9 mouse cellular contexts compared by ENCODE assay signal in genomic region chr11:8983237-8983861, GRCm38 (mm10). TPM values are rescaled to one million over a fixed set of nuclear protein-coding genes. Genes with fewer than 3 reads are reported as not detected.
DNase-seq lines count a peak whose midpoint lies in the region; ATAC-seq and TF ChIP-seq lines count a peak whose summit lies in the region.
"Had no signal": no experiment of that assay in that cellular context is flagged by ENCODE, and none has a peak within 500 bp of the region (broad histone marks: within the 10 kb centered on the region; RNA-seq: fewer than 3 reads in every experiment).

No protein-coding gene starts in this region.

- no peak overlapping the region for H3K4me2 ChIP-seq in hindbrain, embryonic 16.5 days (ENCODE audit: low read length)
- no peak overlapping the region for H3K4me2 ChIP-seq in midbrain, embryonic 14.5 days (ENCODE audit: low read length)

- H3K9me3 ChIP-seq in heart, embryonic 10.5 days: no peaks in the 10 kb centered on the region
- H3K9me3 ChIP-seq in forebrain, embryonic 10.5 days: no peaks in the 10 kb centered on the region
- H3K9me3 ChIP-seq in hindbrain, embryonic 16.5 days (ENCODE audit: control insufficient read depth, low read length): no peaks in the 10 kb centered on the region
- no peaks in the 10 kb centered on the region for H3K9me3 ChIP-seq in midbrain, embryonic 14.5 days (ENCODE audit: control insufficient read depth, low read length)

- intact Hi-C loops in left cerebral cortex, postnatal 14 days (cut with DNase I): no loop called here

- no peak overlapping the region for H3K27ac ChIP-seq in heart, embryonic 10.5 days
- H3K27ac ChIP-seq in forebrain, embryonic 10.5 days: no peak overlapping the region
- no peak overlapping the region for H3K27ac ChIP-seq in hindbrain, embryonic 16.5 days (ENCODE audit: low read depth, low read length)
- H3K27ac ChIP-seq in midbrain, embryonic 14.5 days (replicated peaks; ENCODE audit: low read depth, low read length): no peak overlapping the region
- H3K27ac ChIP-seq in spleen, adult 2 months (ENCODE audit: insufficient read depth, low read length): no peak overlapping the region

- 39% methylated on average over 6 of the region's 6 CpGs for WGBS in heart, embryonic 10.5 days
- WGBS in forebrain, embryonic 10.5 days: 42% methylated on average over 6 of the region's 6 CpGs
- WGBS in hindbrain, embryonic 16.5 days: 40% methylated on average over 6 of the region's 6 CpGs
- 43% methylated on average over 6 of the region's 6 CpGs for WGBS in midbrain, embryonic 14.5 days
- 41% methylated on average over 6 of the region's 6 CpGs for WGBS in spleen, adult 2 months

- no peak for TF ChIP-seq POLR2A in spleen, adult 2 months (IDR thresholded peaks at IDR 0.05; ENCODE audit: low read depth, low read length)

- ATAC-seq in hindbrain, embryonic 16.5 days: peak; percentile 48; the same call in 1 of the 2 replicates
- ATAC-seq in midbrain, embryonic 14.5 days (ENCODE audit: low FRiP score, low TSS enrichment): no peak

- peak; percentile 55; the same call in 1 of the 2 replicates for TF ChIP-seq CTCF in spleen, adult 2 months (IDR thresholded peaks at IDR 0.05; ENCODE audit: extremely low read depth, insufficient read depth, insufficient read length, insufficient replicate concordance)

- H3K27me3 ChIP-seq in heart, embryonic 10.5 days (ENCODE audit: insufficient read depth, poor library complexity, severe bottlenecking): peaks cover 17% of the 10 kb centered on the region
- H3K27me3 ChIP-seq in forebrain, embryonic 10.5 days (ENCODE audit: poor library complexity, severe bottlenecking): no peaks in the 10 kb centered on the region
- no peaks in the 10 kb centered on the region for H3K27me3 ChIP-seq in hindbrain, embryonic 16.5 days (replicated peaks; ENCODE audit: control insufficient read depth, insufficient read depth, low read length)
- peaks cover 3% of the 10 kb centered on the region; the same call in 1 of the 2 replicates for H3K27me3 ChIP-seq in midbrain, embryonic 14.5 days (ENCODE audit: control insufficient read depth, insufficient read depth, low read length)
- no peaks in the 10 kb centered on the region for H3K27me3 ChIP-seq in spleen, adult 2 months (ENCODE audit: control insufficient read depth, insufficient read depth, low read length)

- H3K4me3 ChIP-seq in heart, embryonic 10.5 days: no peak overlapping the region
- no peak overlapping the region for H3K4me3 ChIP-seq in forebrain, embryonic 10.5 days
- H3K4me3 ChIP-seq in hindbrain, embryonic 16.5 days (ENCODE audit: low read length): no peak overlapping the region
- H3K4me3 ChIP-seq in midbrain, embryonic 14.5 days (replicated peaks; ENCODE audit: low read depth, low read length): no peak overlapping the region
- no peak overlapping the region for H3K4me3 ChIP-seq in spleen, adult 2 months (ENCODE audit: extremely low read depth, insufficient read depth, insufficient read length)
- H3K4me3 ChIP-seq: myocyte had no signal

- peak; percentile 41 to 84 for DNase-seq in heart, adult 18-20 months
- DNase-seq in heart, embryonic 10.5 days (ENCODE audit: low spot score): no peak
- peak; percentile 34 for DNase-seq in brain, embryonic 18.5 days (ENCODE audit: low read depth, low spot score)
- peak; percentile 65 for DNase-seq in forebrain, embryonic 10.5 days (ENCODE audit: extremely low spot score, low spot score)
- DNase-seq in left cerebral cortex, postnatal 14 days (ENCODE audit: low spot score in 2 of 2): peak; percentile 62 to 76
- peak; percentile 91 for DNase-seq in midbrain, embryonic 14.5 days
- DNase-seq in spleen, adult 2 months (ENCODE audit: low read depth in 1 of 2, low spot score in 2 of 2): peak; percentile 19 to 42

- H3K36me3 ChIP-seq in heart, embryonic 10.5 days: no peaks in the 10 kb centered on the region
- H3K36me3 ChIP-seq in forebrain, embryonic 10.5 days (replicated peaks): no peaks in the 10 kb centered on the region
- no peaks in the 10 kb centered on the region for H3K36me3 ChIP-seq in hindbrain, embryonic 16.5 days (ENCODE audit: control insufficient read depth, insufficient read depth, low read length)
- H3K36me3 ChIP-seq in midbrain, embryonic 14.5 days (ENCODE audit: control insufficient read depth, insufficient read depth, low read length): no peaks in the 10 kb centered on the region
- H3K36me3 ChIP-seq in spleen, adult 2 months (ENCODE audit: control insufficient read depth, insufficient read depth, low read length): no peaks in the 10 kb centered on the region

- H3K4me1 ChIP-seq in heart, embryonic 10.5 days: peaks cover 15% of the 10 kb centered on the region
- peaks cover 13% of the 10 kb centered on the region; the same call in 1 of the 2 replicates for H3K4me1 ChIP-seq in forebrain, embryonic 10.5 days
- H3K4me1 ChIP-seq in hindbrain, embryonic 16.5 days (ENCODE audit: control insufficient read depth, insufficient read depth, low read depth, low read length): no peaks in the 10 kb centered on the region
- H3K4me1 ChIP-seq in midbrain, embryonic 14.5 days (ENCODE audit: control insufficient read depth, insufficient read depth, low read length): no peaks in the 10 kb centered on the region
- H3K4me1 ChIP-seq in spleen, adult 2 months (ENCODE audit: control insufficient read depth, insufficient read depth, insufficient read length): no peaks in the 10 kb centered on the region

- no peak overlapping the region for H3K9ac ChIP-seq in hindbrain, embryonic 16.5 days (ENCODE audit: low read depth, low read length)
- H3K9ac ChIP-seq in midbrain, embryonic 14.5 days (replicated peaks; ENCODE audit: low read length): no peak overlapping the region

RNA-seq across cellular contexts. Expression of gene Pkd1l1, which starts 10.3 kb away (rescaled TPM):
- total RNA-seq in heart, adult 18-20 months (2021): not detected
- 0.04 TPM in 2 replicates for polyA plus RNA-seq in heart, embryonic 10.5 days (2016; fragmentation: Nextera tagmentation; extraction: Ambion mirVana)
- polyA plus RNA-seq in forebrain, embryonic 10.5 days (2016; fragmentation: Nextera tagmentation; extraction: Ambion mirVana): not detected in 2 replicates
- 0.14 and 0.25 TPM in 2 replicates for polyA plus RNA-seq in hindbrain, embryonic 16.5 days (2015; fragmentation: Nextera tagmentation; extraction: Ambion mirVana)
- total RNA-seq in left cerebral cortex, postnatal 14 days (2021): under 1 TPM in 1 of 2 experiments, not detected in 1; 0.04 TPM
- polyA plus RNA-seq in midbrain, embryonic 14.5 days (2014; fragmentation: Nextera tagmentation; extraction: Ambion mirVana): 0.09 and 0.45 TPM in 2 replicates
- 0.20 and 0.46 TPM in 2 replicates for polyA plus RNA-seq in spleen, adult 2 months (2012; rRNA removed)
- polyA plus RNA-seq: myocyte had no signal

RNA-seq across cellular contexts. Expression of gene Hus1, which starts 27.6 kb away (rescaled TPM):
- 10 to 100 TPM; 10.4 to 10.7 TPM for total RNA-seq in heart, adult 18-20 months (2021)
- 15.9 and 20.2 TPM in 2 replicates for polyA plus RNA-seq in heart, embryonic 10.5 days (2016; fragmentation: Nextera tagmentation; extraction: Ambion mirVana)
- 25.2 and 25.8 TPM in 2 replicates for polyA plus RNA-seq in forebrain, embryonic 10.5 days (2016; fragmentation: Nextera tagmentation; extraction: Ambion mirVana)
- 10.8 and 11.5 TPM in 2 replicates for polyA plus RNA-seq in hindbrain, embryonic 16.5 days (2015; fragmentation: Nextera tagmentation; extraction: Ambion mirVana)
- total RNA-seq in left cerebral cortex, postnatal 14 days (2021): 10 to 100 TPM; 10.9 to 12.6 TPM
- polyA plus RNA-seq in midbrain, embryonic 14.5 days (2014; fragmentation: Nextera tagmentation; extraction: Ambion mirVana): 11.1 and 11.9 TPM in 2 replicates
- 6.0 and 6.1 TPM in 2 replicates for polyA plus RNA-seq in spleen, adult 2 months (2012; rRNA removed)
